Mouse (Mus musculus): ENCODE results near the gene Nectin1.

GRCm38 (mm10) chr9:43825178-43825577 is 81.4 kb downstream of the Nectin1 start:
- no peak for TF ChIP-seq CTCF (IDR thresholded peaks at IDR 0.05)
- TF ChIP-seq EP300 (IDR thresholded peaks at IDR 0.05): no peak
